Mouse (Mus musculus): ENCODE measurements at regions not wholly inside any gene's neighbourhood (a gene's known extent, or its start where the extent isn't known, plus 50 kb on each side); places are given as distances from the start of the nearest gene placed in this dataset.

DNA sequence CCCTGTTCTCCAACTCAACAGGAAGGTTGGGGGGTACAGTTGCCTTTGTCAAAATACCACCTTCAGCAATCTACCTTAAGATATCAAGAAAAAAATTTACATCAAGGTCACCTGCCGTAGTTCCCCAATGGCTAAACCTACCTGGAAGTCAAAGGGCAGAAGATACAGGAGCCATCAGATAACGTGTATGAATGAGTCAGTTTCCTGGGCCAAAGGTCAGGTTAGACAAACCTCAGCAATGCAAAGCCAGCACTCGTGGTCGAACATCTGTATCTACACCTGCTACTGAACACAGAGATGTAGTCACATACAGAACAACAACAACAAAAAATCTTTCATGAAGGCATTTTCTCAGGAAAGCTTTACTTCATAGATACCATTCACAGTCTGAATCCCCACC is 102.9 kb downstream of the Arl4a start:
- WGBS, result 75% methylated on average over 4 of the region's 4 CpGs
- Histone ChIP-seq H3K36me3 (ENCODE audit: control insufficient read depth, insufficient read depth, low read length) (no peaks in the 10 kb centered on the region), H3K9ac (ENCODE audit: low read depth, low read length) (no peak overlapping the region), H3K9me3 (ENCODE audit: control insufficient read depth, low read length) (no peaks in the 10 kb centered on the region), H3K4me3 (ENCODE audit: low read depth, low read length) (no peak overlapping the region), H3K27ac (replicated peaks; ENCODE audit: low read depth, low read length) (no peak overlapping the region), H3K4me2 (ENCODE audit: low read depth, low read length) (no peak overlapping the region), H3K4me1 (ENCODE audit: control insufficient read depth, insufficient read depth, low read length) (no peaks in the 10 kb centered on the region), H3K27me3 (replicated peaks; ENCODE audit: control insufficient read depth, insufficient read depth, low read length) (no peaks in the 10 kb centered on the region)
- DNase-seq (ENCODE audit: low spot score) (no peak), ATAC-seq (ENCODE audit: low read depth) (no peak)

- Histone ChIP-seq H3K4me1 (ENCODE audit: control insufficient read depth, insufficient read depth, low read length) (no peaks in the 10 kb centered on the region), H3K36me3 (ENCODE audit: control insufficient read depth, insufficient read depth, low read length) (no peaks in the 10 kb centered on the region), H3K27me3 (replicated peaks; ENCODE audit: control insufficient read depth, insufficient read depth, low read length) (no peaks in the 10 kb centered on the region), H3K27ac (replicated peaks; ENCODE audit: low read depth, low read length) (no peak overlapping the region), H3K4me2 (ENCODE audit: low read depth, low read length) (no peak overlapping the region), H3K9ac (ENCODE audit: low read depth, low read length) (no peak overlapping the region), H3K4me3 (ENCODE audit: low read depth, low read length) (no peak overlapping the region), H3K9me3 (ENCODE audit: control insufficient read depth, low read length) (no peaks in the 10 kb centered on the region)
- no peak for DNase-seq (ENCODE audit: low spot score)
- WGBS, result 68% methylated on average over 1 of the region's 1 CpGs
- ATAC-seq (ENCODE audit: low read depth), result no peak
Measured at GRCm38 (mm10) chr12:39931251-39931650, 106.6 kb downstream of the Arl4a start.

- no peak for ATAC-seq (ENCODE audit: low read depth)
Measured at GRCm38 (mm10) chr12:39927902-39928301, 109.9 kb downstream of the Arl4a start.

GRCm38 (mm10) chr12:39927014-39927413 is 110.8 kb downstream of the Arl4a start:
- no peak for DNase-seq (ENCODE audit: low spot score)
- Histone ChIP-seq H3K9me3 (ENCODE audit: control insufficient read depth, low read length) (no peaks in the 10 kb centered on the region), H3K27me3 (replicated peaks; ENCODE audit: control insufficient read depth, insufficient read depth, low read length) (no peaks in the 10 kb centered on the region), H3K27ac (replicated peaks; ENCODE audit: low read depth, low read length) (no peak overlapping the region), H3K4me2 (ENCODE audit: low read depth, low read length) (no peak overlapping the region), H3K9ac (ENCODE audit: low read depth, low read length) (no peak overlapping the region), H3K4me1 (ENCODE audit: control insufficient read depth, insufficient read depth, low read length) (no peaks in the 10 kb centered on the region), H3K4me3 (ENCODE audit: low read depth, low read length) (no peak overlapping the region), H3K36me3 (ENCODE audit: control insufficient read depth, insufficient read depth, low read length) (no peaks in the 10 kb centered on the region)
- WGBS, result 79% methylated on average over 8 of the region's 8 CpGs
- ATAC-seq (ENCODE audit: low read depth), result no peak

More at GRCm38 (mm10) chr12:39927902-39928301, 109.9 kb downstream of the Arl4a start:
- Histone ChIP-seq H3K4me2 (ENCODE audit: low read depth, low read length) (no peak overlapping the region), H3K27me3 (replicated peaks; ENCODE audit: control insufficient read depth, insufficient read depth, low read length) (no peaks in the 10 kb centered on the region), H3K4me3 (ENCODE audit: low read depth, low read length) (no peak overlapping the region), H3K4me1 (ENCODE audit: control insufficient read depth, insufficient read depth, low read length) (no peaks in the 10 kb centered on the region), H3K9ac (ENCODE audit: low read depth, low read length) (no peak overlapping the region), H3K27ac (replicated peaks; ENCODE audit: low read depth, low read length) (no peak overlapping the region), H3K9me3 (ENCODE audit: control insufficient read depth, low read length) (no peaks in the 10 kb centered on the region), H3K36me3 (ENCODE audit: control insufficient read depth, insufficient read depth, low read length) (no peaks in the 10 kb centered on the region)
- DNase-seq (ENCODE audit: low spot score), result no peak

DNA sequence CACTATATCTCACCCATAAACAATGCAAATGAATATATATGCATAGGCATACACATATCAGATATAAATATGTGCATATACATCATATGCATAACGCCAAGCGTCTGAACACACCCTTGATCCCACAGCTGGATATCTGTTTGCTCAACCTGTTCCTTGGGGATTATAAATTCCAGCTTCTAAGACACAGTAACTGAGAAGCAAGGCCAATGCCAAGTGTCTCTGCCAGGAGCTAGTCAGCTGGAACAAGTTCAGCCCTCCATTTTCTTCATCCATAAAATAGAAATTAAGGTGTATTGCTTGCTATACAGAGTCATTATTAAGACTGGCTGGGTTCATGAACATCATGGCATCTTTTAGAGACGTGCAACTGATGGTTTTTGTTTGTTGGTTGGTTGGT is 116.3 kb downstream of the Arl4a start:
- Histone ChIP-seq H3K4me3 (ENCODE audit: low read depth, low read length) (no peak overlapping the region), H3K27me3 (replicated peaks; ENCODE audit: control insufficient read depth, insufficient read depth, low read length) (no peaks in the 10 kb centered on the region), H3K9ac (ENCODE audit: low read depth, low read length) (no peak overlapping the region), H3K4me1 (ENCODE audit: control insufficient read depth, insufficient read depth, low read length) (peaks cover 5% of the 10 kb centered on the region; the same call in 1 of the 2 replicates), H3K4me2 (ENCODE audit: low read depth, low read length) (no peak overlapping the region), H3K27ac (replicated peaks; ENCODE audit: low read depth, low read length) (no peak overlapping the region), H3K9me3 (ENCODE audit: control insufficient read depth, low read length) (no peaks in the 10 kb centered on the region), H3K36me3 (ENCODE audit: control insufficient read depth, insufficient read depth, low read length) (no peaks in the 10 kb centered on the region)
- DNase-seq (ENCODE audit: low spot score) (peak; percentile 30), ATAC-seq (ENCODE audit: low read depth) (no peak)
- 70% methylated on average over 3 of the region's 3 CpGs for WGBS

GRCm38 (mm10) chr12:39920466-39920913 is 117.3 kb downstream of the Arl4a start:
- ATAC-seq (ENCODE audit: low read depth) (peak; percentile 94), DNase-seq (ENCODE audit: low spot score) (peak; percentile 93)
- Histone ChIP-seq H3K4me3 (ENCODE audit: low read depth, low read length) (no peak overlapping the region), H3K27ac (replicated peaks; ENCODE audit: low read depth, low read length) (peak overlapping the region; percentile 48; the same call in 1 of the 2 replicates), H3K4me2 (ENCODE audit: low read depth, low read length) (0 out of 2 replicates have a peak overlapping the region, but pooled peaks have one; percentile 15), H3K9me3 (ENCODE audit: control insufficient read depth, low read length) (no peaks in the 10 kb centered on the region), H3K36me3 (ENCODE audit: control insufficient read depth, insufficient read depth, low read length) (no peaks in the 10 kb centered on the region), H3K27me3 (replicated peaks; ENCODE audit: control insufficient read depth, insufficient read depth, low read length) (no peaks in the 10 kb centered on the region), H3K9ac (ENCODE audit: low read depth, low read length) (no peak overlapping the region), H3K4me1 (ENCODE audit: control insufficient read depth, insufficient read depth, low read length) (peaks cover 5% of the 10 kb centered on the region; the same call in 1 of the 2 replicates)
- WGBS, result 21% methylated on average over 8 of the region's 8 CpGs

DNA sequence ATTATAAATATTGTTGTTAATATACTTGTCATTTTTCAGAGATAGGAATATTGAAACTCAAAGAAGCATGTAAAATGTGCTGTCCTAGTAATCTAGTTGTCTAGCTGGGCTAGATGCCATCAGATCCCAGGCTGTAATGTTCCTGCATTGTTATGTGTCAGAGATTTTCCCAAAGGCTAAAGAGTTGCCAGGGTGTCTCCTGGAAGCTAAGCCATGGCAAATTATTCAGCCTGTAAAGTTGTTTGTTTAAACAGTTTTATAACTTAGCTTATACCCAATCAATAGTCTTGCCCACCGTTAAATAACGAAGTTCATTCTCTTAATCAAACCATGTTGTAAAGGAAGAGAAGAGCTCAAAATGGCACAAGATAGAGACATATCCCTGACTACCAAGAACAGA is 117.9 kb downstream of the Arl4a start:
- ATAC-seq (ENCODE audit: low read depth), result no peak
- no peaks in the 10 kb centered on the region for H3K27me3 ChIP-seq (replicated peaks; ENCODE audit: control insufficient read depth, insufficient read depth, low read length)
- WGBS, result 94% methylated on average over 2 of the region's 2 CpGs

DNA sequence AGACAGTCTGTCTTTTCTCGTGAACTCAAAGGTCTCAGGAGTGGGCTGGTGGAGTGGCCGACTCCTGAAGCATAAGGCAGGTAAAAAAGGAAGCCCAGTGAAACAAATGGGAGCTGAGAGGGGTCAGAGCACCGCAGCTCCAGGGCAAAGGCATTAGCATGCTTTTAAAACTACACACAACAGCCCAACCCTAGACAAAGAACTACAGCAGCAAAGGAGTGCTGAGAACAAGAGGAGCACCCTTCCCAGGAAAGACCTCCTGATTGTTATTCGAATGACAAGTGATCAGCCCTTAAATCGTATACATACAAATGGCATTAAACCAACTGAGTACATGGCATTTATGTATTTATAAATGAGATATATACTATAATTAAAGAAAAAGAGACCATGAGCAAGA is 149.3 kb downstream of the Arl4a start:
- Histone ChIP-seq H3K9ac (ENCODE audit: low read depth, low read length) (no peak overlapping the region), H3K36me3 (ENCODE audit: control insufficient read depth, insufficient read depth, low read length) (no peaks in the 10 kb centered on the region), H3K27ac (replicated peaks; ENCODE audit: low read depth, low read length) (no peak overlapping the region), H3K4me1 (ENCODE audit: control insufficient read depth, insufficient read depth, low read length) (no peaks in the 10 kb centered on the region), H3K4me2 (ENCODE audit: low read depth, low read length) (no peak overlapping the region), H3K4me3 (ENCODE audit: low read depth, low read length) (no peak overlapping the region), H3K9me3 (ENCODE audit: control insufficient read depth, low read length) (no peaks in the 10 kb centered on the region), H3K27me3 (replicated peaks; ENCODE audit: control insufficient read depth, insufficient read depth, low read length) (no peaks in the 10 kb centered on the region)
- ATAC-seq (ENCODE audit: low read depth) (no peak), DNase-seq (ENCODE audit: low spot score) (no peak)
- 57% methylated on average over 5 of the region's 5 CpGs for WGBS

More for the DNA sequence above, 117.9 kb downstream of the Arl4a start:
- Histone ChIP-seq H3K9ac (ENCODE audit: low read depth, low read length) (no peak overlapping the region), H3K9me3 (ENCODE audit: control insufficient read depth, low read length) (no peaks in the 10 kb centered on the region), H3K4me1 (ENCODE audit: control insufficient read depth, insufficient read depth, low read length) (peaks cover 5% of the 10 kb centered on the region; the same call in 1 of the 2 replicates), H3K4me2 (ENCODE audit: low read depth, low read length) (no peak overlapping the region), H3K27ac (replicated peaks; ENCODE audit: low read depth, low read length) (peak overlapping the region; percentile 48), H3K36me3 (ENCODE audit: control insufficient read depth, insufficient read depth, low read length) (no peaks in the 10 kb centered on the region), H3K4me3 (ENCODE audit: low read depth, low read length) (no peak overlapping the region)
- no peak for DNase-seq (ENCODE audit: low spot score)

GRCm38 (mm10) chr12:39885366-39885765 is 152.5 kb downstream of the Arl4a start:
- ATAC-seq (ENCODE audit: low read depth), result no peak
- no peak overlapping the region for H3K27ac ChIP-seq (replicated peaks; ENCODE audit: low read depth, low read length)
- no peak overlapping the region for H3K4me2 ChIP-seq (ENCODE audit: low read depth, low read length)
- no peaks in the 10 kb centered on the region for H3K9me3 ChIP-seq (ENCODE audit: control insufficient read depth, low read length)
- 45% methylated on average over 3 of the region's 3 CpGs for WGBS
- DNase-seq (ENCODE audit: low spot score), result no peak
- H3K4me1 ChIP-seq (ENCODE audit: control insufficient read depth, insufficient read depth, low read length), result no peaks in the 10 kb centered on the region
- H3K27me3 ChIP-seq (replicated peaks; ENCODE audit: control insufficient read depth, insufficient read depth, low read length), result no peaks in the 10 kb centered on the region
- H3K36me3 ChIP-seq (ENCODE audit: control insufficient read depth, insufficient read depth, low read length), result no peaks in the 10 kb centered on the region
- no peak overlapping the region for H3K9ac ChIP-seq (ENCODE audit: low read depth, low read length)
- no peak overlapping the region for H3K4me3 ChIP-seq (ENCODE audit: low read depth, low read length)

Measured in embryonic facial prominence, embryonic 14.5 days (tissue).